Mouse (Mus musculus) activated CD4-positive, CD25-positive, alpha-beta regulatory T cell, adult 4 months (primary cell): ENCODE measurements around the gene Scarb1. TPM values are rescaled to one million over a fixed set of nuclear protein-coding genes. Genes with fewer than 3 reads are reported as not detected.

ENCODE experiments used
- ATAC-seq: one replicate; pipeline ENCODE4 v1.8.0; 2017
- polyA plus RNA-seq, 2 experiments: library from polyadenylated mRNA; unstranded; fragments of 100-300 nt; shearing (Covaris generic); gene quantifications; one replicate each; pipeline ENCODE4 v1.2.1; 2017

The Scarb1 gene
- polyA plus RNA-seq, 2 experiments from 2014 or later, result 8.8 to 9.4 TPM

DNA sequence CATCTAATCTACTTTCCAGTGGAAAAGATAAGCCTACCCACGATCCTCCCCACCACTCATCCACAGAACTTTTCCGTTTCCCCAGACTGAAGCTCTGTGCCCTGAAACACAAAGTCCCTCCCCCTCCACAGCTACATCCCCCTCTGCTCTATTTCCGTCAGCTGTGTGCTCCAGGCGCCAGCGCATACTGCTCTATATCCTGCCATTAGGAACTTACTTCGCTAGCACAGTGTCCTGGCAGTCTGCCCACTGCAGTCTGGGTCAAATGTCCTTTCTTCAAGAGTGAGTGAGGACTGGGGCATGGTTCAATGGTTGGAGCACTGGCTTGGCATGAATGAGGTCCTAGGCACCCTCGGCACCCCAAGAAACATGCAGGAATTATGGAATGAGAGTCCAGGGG, 23.0 kb upstream of the Scarb1 start:
- no peak for ATAC-seq

DNA sequence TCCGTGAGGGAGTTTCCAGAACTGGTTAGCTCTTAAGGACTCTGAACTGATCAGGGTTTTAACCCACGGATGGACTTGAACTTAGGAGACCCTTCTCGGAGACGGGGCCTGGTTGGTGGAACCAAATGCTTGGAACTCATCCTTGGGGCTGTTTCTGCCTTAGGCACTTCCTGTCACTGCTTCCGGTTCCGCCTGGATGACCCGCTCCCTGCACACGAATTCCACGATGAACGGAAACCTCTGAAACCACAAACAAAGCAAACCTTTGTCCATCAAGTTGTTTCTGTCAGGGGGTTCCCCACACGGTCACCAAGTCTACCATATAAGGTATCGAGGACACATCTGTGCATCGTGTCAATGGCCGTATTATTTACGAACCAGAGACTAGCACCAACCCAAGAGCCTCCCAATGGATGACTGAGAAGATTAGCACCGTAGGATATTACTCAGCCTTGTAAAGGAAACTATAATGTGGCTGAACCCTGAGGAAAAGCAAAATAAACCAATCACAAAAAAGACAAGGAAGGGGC, 20.2 kb upstream of the Scarb1 start:
- ATAC-seq, result no peak

DNA sequence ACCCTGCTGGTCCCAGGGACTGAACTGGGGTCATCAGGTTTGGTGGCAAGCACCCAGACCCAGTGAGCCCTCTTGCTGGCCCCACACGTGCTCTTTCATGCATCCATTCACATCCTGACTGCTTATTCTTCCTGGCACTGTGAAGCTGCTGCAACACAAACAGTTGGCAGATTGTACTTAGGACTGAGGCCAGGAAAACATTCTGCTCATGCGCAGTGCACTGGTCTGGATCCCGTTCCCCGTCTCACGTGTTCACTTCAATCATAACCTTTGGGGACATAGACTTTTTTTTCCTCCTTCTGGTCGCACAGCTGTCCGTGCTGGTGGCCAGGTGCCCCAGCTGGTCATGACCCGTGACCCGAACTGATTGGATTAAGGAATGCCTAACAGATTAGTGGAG, 19.7 kb upstream of the Scarb1 start:
- no peak for ATAC-seq

DNA sequence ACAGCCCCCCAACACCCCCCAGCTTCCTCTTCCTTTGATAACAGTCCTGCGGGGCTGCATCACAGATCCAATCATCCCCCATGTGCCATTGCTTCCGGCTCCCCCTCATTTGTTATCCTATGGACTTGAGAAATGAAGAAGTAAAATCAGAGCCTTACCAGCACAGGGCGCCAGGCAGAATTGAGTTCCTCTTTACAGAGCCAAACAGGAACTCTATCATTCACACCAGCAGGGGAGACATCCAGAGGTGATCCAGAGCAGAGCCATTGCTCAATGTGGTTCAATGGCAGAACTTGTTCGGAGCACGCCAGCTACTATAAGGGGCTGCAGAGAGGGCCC, 17.3 kb upstream of the Scarb1 start:
- ATAC-seq, result no peak

DNA sequence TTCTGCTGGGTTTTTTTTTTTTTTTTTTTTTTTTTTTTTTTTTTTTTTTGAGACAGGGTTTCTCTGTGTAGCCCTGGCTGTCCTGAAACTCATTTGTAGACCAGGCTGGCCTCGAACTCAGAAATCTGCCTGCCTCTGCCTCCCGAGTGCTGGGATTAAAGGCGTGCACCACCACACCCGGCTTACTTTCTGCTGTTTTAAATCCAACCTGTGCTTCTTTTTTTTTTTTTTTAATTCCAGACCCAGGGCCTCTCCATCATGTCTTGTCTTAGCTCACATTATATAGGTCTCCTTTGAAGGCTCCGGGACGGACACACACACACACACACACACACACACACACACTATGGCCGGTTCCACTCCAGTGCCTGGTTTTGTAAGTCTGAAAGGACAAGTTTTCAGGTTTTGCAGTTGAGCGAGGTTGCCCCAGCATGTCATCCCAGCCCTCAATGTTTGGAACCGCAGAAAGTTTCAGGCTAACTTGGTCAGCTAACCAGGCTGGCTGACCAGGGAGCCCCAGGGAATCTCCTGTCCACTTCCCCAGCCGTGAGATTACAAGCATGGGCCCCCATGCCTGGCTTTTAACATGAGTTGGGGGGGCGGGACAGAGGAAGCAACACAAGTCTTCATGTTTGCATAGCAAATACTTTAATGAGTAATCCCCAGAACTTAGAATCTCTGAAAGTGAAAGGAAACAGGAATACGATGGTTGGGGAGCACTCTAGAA, 16.8 kb upstream of the Scarb1 start:
- no peak for ATAC-seq

DNA sequence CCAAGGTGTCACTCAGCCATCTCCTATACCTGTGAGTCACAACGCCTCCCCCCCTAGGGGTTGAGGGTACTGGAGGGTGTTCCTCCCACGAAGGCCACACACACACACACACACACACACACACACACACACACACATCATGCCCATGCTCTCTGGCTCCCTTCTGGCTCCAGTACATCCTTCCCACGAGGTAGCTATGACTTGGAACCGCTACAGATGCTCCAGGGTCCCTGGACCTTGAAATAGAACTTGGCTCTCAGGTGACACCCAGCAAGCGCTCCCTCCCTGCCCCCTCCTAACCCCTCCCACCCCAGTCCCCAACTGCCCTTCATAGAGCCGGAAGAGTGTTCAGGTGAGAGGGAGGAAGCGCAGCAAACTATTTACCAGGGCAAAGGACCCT, 14.8 kb upstream of the Scarb1 start:
- ATAC-seq, result no peak

DNA sequence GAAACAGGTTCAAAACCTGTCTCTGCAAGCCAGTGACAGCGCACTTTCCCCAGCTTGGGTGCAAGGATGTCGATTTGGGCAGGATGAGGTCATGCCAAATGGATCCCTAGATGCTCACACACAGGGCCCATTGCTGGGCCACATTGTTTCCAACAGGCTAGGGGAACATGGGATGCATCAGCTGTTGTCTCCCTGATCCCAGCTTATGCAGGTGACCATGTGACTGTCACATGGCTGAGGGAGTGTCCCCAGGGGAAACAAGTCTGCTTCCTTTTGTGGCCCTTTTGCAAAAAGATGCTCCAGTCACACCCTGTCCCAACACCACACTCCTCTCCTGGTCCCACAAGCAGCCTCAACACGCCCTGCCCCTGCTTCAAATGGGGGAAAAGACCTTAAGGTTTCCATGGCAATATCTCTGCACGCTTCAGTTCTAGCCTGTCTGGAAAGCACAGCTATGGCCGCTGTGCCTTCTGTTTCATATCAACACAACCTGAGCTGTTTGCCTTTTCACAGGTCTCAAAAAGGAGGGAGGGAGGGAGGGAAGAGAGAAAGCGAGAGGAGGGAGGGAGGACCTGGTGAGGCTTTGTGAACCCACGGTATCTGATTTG, 14.1 kb upstream of the Scarb1 start:
- no peak for ATAC-seq

DNA sequence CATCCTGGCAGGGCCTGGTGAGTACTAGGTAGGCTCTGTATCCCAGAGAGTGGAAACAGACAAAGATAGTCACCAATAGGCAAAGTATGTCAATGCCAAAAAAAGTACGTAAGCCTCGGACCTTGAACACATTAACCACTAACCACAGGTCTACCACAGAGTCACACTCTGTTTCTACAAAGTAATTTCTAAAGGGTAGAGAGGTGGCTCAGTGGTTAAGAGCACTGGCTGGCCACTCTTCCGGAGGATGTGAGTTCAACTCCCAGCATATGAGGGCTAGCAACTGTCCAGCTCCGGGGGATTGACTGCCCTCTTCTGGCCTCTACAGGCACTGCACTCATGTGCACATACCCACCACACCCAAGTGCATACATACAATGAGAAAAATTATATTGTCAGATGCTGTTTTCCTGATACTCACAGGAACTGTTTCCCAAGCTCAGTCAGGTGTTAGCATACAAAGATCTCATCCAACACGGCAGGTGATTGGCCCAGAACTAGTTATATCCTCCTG, 11.9 kb upstream of the Scarb1 start:
- ATAC-seq, result no peak

DNA sequence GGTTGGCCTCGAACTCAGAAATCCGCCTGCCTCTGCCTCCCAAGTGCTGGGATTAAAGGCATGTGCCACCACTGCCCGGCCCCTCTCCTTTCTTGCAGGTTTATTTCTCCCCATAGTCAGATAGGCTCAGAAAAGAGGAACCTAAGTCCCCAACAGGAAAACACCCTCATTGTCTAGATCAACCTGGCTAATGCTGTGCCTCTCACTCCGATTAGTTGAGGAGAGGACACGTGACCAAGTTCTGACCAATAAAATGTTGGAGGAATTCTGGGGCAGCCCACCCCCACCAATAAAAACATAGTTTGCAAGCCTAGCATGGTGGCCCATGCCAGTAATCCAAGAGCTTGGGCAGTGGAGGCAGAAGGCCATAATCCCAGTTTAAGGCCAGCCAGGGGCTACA, 11.0 kb upstream of the Scarb1 start:
- no peak for ATAC-seq

DNA sequence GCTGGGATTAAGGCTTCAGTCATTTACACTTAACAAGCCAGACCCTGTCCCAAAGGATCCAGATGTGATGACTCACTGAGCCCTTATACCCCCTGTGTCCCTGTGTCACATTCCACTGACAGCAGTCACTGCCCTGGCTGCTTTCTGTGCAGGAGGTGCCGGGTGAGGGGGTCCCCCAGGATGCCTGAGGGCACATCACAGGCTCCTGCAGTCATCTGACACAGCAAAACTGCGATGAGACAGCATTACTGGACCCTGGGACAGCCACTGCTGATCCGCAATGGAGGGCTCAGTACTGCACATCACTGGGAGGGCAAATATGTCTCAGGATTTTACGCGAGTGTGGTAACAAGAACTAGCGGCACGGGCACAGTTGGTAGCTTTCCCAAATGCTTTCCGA, 10.2 kb upstream of the Scarb1 start:
- no peak for ATAC-seq

DNA sequence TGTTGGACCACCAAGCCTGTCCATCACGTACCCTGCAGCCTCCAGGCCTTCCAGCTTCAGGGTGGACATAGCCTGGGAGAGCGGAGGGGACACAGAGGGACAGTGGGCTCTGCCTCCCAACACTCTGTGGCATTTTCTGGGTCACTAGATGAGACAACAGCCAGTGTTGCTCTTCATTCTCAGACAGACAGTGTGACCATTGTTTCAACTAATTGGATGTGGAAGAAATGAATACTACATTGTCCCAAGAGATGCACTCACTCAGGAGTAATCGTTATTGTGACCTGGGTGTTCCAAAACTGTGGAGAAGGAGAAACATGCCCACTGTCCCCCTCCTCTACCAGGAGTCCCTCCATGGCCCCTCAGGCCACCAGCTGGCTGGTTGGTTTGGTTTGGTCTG, 8.5 kb upstream of the Scarb1 start:
- no peak for ATAC-seq

DNA sequence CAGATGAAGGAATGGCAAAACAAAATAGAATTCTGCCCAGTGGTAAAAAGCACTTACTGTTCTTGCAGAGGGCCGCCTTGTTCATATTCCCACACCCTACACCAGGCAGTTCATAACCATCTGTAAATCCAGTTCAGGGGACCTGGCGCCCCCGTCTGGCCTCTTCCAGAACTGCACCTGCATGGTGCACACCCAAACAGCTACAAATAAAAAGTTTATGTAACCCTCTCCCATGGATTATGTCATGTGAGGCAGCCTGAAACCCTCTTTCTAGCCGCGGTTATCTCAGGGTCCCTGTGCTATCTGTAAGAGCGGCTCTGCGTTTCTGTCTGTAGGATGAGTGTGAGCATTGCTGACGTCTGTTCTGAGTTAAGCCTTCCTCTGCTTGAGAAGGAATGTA, 7.6 kb upstream of the Scarb1 start:
- no peak for ATAC-seq

DNA sequence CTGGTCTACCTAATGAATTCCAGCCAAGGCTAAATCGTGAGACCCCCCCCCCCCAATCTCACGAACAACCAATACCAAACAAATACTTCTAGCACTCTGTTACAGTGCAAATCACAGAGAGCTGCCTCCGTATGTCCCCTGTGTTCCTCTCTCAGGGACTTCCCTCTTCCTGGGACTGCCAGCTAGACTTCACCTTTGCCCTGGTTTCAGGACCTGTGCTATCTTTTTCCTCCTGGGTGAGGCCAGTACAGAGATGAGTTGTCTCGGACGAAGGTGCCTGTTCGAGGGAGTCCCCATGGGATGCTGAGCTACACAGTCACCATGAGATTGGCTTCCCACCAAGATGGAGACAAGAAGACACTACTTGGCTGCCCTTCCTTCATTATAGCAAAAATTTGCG, 7.2 kb upstream of the Scarb1 start:
- ATAC-seq, result no peak

DNA sequence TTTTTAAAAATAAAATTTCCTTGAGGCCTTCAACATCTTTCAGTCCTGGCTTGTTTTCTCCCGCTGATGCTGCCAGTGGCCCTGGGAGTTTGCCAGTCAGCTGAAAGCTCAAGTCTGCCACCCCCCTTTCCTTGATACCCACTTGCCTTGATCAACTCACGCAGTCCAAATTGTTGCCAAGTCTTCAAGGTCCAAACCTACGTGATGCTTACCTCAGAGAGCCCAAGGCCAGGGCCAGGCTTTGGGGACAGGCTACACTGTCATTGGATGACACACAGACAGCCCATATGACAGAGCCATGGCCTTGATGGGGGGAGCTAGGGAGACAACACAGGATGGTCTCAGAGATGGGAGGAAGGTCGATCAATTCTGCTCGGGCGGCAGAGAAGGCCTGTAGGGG, 3.4 kb upstream of the Scarb1 start:
- ATAC-seq, result no peak

DNA sequence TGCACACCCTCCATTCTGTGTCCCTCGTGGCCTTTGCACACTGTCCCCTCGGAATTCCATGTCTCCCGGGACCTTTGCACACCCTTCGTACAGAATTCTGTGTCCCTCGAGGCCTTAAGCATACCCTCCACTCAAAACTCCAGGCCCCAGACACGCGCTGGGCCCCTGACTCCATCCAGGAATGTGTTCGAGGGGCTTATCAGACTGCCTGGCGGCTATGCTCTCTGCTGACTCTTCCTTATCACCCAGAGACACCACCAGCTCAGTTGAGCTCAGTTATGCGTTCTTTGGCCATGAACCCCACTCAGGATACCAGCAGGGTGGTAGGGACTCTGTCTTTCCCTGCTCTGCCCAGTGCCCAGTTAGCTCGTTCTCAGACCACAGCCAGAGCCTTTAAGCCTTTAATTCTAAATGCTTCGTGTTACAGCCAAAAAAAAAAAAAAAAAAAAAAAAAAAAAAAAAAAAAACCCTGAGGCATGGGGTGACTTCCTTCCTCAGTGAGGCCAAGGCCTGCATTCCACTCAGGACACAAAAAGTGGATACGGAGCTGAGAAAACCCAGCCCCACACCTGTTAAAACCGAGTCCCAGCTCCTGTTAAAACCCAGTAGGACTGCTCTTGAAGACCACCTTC, 681 bp upstream of the Scarb1 start:
- ATAC-seq, result no peak

DNA sequence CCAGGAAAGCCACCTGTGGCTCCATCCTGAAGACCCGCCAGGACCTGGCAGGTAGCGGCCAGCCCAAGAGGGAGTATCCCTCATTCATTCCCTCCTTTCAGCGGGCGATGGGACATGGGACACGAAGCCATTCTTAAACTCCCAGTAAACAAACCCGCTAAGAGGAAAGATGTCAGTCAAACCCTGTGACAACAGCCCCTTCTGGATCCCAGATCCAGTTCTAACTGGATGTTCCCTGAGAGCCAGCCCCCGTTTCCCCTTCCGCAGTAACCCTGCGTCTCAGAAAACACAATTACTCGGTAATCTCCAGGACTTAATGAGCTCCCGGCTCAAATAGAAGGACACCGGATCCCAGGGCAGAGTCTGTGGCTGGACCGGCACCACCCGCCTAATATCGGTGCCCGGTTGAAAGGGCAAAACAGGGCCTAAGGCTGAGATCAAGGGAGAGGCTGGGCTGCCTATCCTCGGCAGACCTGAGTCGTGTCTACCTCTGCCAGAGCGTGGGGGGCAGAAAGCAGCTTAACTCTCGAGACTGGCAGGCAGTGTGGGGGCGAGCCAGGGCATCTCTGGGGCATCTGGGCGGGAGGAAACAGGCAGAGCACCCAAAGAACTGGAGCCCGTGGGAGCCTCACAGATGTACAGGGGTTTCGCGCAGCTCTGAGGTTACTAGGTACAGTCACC, 903 bp downstream of the Scarb1 start:
- ATAC-seq, result no peak

DNA sequence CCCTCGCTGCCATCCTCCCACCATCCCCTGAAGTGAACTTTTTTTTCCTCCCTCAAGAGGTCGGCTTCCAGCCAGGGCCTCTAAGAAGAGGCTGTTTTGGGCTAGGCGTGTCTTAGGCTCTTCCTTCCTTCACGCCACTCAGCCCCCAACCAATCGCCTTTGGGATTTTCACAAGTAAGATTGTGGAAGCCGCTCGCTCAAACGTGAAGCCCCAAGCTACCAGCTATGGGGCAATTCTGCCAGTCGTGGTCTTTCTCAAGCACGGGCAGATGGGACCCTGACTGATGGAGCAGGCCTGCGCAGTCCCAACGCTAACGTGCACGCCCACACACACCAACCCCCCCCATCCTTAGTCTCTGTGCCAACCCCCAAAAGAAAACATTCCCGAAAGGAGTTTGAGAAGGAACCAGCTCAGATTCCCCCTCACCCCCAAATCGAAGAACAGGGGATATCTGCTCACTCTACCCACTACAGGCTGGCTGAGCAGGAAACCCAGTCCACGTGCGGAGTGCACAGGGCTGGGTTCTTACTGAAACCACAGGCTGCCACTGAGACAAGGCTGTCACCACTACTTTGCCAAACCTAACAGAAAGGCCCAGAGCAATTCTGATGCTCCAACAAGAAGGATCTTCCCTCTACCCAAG, 1.7 kb downstream of the Scarb1 start:
- peak; percentile 56 for ATAC-seq

DNA sequence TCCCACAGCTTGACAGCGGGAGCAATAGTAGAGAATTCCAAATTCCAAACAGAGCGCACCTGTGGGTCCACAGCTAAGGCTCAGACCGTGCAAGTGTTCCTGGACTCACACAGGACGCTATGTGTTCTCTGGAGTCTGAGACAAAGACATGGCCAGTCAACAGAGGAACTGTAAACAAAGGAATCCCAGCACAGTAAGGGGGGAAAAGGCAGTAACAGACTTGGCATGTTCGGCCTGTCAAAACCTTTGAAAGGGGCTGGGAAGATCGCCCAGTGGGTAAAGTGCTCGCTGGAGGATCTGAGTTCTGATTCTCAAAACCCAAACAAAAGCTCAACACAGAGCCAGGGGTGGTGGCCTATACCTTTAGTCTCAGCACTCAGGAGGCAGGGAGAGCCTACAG, 3.4 kb downstream of the Scarb1 start:
- no peak for ATAC-seq

DNA sequence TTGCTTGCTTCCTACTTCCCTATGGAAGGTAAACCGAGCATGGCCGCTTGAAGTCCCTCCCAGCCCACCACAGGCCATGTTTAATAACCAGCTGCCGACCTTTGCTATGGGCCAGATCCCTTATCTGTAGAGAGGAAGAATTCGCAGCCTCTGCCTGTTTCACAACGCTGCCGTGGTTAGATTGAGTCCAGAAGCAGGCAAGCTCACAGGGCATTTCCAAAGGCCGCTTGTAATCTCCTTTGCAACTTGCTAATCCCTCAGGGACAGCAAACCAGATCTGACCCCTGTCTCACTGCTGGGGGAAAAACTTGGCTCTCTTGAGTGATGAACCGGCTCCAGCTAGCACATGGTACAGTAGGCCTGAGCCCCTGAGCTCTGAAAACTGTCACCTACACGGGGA, 3.9 kb downstream of the Scarb1 start:
- ATAC-seq, result no peak

DNA sequence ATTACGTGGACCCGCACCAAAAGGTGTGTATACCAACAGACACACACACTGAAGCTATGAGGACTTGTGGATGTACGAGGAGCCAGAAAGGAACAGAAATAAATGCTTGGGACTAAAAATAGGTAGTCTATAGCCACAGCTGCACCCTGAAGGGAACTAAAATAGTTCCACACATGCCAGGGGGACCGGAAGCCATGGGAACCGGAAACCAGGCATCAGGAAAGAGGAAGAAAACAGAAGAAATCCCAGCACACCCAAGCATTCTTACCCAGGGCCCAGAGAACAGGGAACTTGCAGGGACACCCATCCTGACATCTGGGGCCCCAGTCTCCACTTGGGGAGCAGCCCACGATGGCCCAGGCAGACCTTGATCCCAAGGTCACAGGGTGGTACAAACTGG, 7.9 kb downstream of the Scarb1 start:
- no peak for ATAC-seq

DNA sequence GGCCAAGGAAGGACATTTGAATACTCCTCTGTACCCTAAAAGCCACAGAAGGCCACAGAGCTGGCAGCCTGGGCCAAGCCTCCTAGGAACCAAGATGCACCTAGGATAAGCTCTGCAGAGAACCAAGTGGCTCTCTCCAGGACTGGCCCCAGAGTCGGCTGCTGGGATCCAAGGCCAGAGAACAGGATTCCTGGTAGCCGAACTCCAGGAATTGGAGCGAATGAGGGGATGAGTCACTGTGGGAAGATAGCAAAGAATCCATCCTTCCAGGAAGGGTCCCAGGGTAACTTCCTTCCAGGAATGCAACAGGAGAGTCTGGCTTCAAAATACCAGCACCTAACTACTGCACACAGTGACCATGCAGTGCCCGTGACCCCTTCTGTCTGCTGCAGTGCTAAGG, 8.6 kb downstream of the Scarb1 start:
- ATAC-seq, result no peak

DNA sequence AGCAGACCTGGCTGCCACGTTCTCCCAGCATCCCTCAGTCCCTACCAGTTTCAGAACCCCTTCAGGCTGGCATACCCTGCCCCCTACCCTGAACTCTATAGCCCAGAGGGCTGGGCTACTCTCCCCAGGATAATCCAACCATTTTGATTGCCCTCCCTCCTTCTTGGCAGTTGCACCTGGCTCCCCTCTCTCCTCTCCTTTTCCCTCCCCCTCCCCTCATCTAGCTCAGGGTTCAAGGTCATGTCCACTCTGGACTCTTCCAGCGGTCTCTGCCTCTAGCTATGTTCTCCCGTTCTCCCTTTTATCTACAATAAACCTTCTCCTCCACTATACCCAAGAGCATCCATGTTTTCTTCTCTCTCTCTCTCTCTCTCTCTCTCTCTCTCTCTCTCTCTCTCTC, 9.1 kb downstream of the Scarb1 start:
- no peak for ATAC-seq

DNA sequence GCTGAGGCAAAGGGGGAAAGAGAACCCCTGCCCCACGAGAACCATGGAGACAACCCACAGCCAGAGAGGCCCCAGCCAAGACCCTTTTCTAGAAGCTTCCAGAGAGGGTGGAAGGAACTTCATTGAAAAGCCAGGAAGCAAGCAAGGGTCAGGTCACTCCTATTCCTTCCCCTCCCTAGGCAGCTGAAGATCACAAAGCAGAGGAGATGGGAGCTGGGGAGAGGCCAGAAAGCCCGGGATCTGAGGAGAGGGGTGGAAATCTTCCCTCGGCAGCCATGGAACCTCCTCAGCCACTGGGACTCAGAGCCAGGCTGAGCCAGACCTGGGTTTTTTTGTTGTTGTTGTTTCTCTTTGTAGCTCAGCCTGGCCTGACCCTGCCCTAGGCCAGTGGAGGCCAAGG, 9.8 kb downstream of the Scarb1 start:
- ATAC-seq, result no peak
